Mouse (Mus musculus) right cerebral cortex, postnatal 14 days (tissue): ENCODE measurements around the gene Tipin.
"Not testable (repeated sequence)": the region's sequence is repeated elsewhere in the genome, so short reads cannot be mapped to it uniquely, and the experiment has no call there.

ENCODE experiments used
- DNase-seq: peaks from one replicate; pipeline ENCODE4 v3.0.0; 2022

Tipin gene

DNA sequence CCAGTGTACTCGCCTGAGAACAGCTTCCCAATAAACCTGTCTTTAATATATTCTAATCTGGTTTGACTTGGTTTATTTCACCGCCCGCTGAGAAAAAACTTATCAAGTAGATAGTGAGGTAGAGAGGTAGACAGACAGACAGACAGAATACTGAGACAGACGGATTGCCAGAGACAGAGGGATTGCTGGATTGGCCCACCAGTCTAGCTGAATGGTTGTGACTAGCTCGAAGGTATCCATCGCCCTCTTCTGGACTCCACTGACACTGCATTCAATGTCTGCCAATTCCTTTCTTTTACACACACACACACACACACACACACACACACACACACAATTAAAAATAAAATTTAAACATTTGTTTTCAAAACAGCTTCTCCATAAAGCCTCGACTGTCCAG is 8.8 kb upstream of the Tipin start:
- peak; percentile 60 for DNase-seq

DNA sequence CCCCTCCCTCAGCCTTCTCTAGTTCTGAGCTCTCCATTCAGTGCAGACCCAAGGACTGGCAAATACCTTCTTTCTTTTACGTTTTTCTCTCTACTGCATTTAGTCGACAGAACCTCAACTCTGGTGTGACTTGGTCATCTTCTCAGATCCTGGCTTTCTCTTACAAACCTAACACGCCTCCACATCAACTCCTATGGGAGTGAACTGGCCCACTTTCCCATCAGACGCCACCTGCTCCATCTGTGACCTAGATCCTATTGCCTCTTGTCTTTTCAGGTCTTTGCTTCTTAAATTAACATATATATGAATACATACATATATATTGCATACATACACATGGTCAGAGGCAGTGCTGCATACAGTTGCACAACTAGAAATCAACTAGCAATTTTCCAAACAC is 7.6 kb upstream of the Tipin start:
- no peak for DNase-seq

DNA sequence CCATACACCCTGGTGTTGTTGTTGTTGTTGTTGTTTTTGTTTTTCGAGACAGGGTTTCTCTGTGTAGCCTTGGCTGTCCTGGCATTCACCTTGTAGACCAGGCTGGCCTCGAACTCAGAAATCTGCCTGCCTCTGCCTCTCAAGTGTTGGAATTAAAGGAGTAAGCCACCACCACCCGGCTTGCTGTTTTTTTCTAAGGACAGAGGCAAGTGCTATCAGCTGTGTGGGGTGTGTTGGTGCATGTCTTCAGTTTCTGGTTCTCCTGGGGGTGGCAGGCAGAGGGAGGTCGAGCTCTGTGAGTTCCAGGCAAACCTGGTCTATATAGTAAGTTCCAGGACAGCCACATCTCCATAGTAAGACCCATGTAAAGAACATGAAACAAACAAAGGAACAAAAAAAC is 7.1 kb upstream of the Tipin start:
- no peak for DNase-seq

DNA sequence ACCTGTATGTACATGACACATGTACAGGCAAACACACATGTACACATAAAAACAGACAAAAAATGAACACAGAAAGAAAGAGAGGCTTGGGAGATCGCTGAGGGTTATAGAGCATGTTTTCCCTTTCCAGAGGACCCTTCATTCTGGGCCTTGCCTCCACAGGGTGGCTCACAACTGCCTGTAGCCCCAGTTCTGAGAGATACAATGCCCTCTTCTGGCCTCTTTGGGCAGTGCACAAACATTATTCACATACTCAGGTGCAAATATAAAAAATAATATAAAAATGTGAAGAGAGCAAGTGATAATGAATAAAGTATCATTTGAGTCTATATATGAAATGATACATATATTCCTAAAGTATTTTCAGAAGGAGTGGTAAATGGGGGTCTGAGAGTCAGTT is 6.5 kb upstream of the Tipin start:
- no peak for DNase-seq

DNA sequence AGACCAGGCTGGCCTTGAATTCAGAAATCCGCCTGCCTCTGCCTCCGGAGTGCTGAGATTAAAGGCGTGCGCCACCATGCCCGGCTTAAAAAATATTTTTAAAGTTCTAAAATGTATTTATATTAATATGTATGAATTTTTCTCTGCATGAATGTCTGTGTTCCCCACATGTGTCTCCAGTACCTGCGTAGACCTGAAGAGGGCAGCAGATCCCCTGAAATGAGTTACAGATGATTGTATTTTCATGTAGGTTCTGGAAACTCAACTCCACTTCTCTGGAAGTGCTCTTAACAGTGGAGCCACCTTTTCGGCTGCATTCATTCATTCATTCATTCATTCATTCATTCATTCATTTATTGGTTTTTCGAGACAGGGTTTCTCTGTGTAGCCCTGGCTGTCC is 3.7 kb upstream of the Tipin start:
- DNase-seq, result peak; percentile 77

DNA sequence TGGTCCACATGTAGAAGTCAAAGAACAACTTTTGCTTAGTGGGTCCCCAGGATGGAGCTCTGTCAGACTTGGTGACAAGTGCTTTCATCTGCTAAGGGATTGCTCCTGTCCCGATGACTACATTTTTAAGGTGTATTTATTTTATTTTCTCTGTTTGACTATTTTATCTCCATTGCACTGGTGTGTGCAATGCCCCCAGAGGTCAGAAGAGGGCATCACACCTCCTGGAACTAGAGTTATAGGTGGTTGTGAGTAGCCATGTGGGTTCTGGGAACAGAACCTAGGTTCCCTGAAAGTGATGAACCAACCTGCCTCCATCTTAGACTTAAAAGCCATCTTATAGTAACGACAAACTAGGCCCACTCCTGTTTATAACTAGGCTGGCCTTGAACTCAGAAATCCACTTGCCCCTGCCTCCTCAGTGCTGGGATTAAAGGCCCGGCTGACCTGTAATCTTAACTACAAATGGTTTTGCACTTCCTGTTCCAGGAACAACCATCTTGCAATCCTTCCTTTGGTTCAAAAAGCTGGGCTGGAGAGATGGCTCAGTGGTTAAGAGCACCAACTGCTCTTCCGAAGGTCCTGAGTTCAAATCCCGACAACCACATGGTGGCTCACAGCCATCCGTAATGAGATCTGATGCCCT is 2.6 kb upstream of the Tipin start:
- no peak for DNase-seq

DNA sequence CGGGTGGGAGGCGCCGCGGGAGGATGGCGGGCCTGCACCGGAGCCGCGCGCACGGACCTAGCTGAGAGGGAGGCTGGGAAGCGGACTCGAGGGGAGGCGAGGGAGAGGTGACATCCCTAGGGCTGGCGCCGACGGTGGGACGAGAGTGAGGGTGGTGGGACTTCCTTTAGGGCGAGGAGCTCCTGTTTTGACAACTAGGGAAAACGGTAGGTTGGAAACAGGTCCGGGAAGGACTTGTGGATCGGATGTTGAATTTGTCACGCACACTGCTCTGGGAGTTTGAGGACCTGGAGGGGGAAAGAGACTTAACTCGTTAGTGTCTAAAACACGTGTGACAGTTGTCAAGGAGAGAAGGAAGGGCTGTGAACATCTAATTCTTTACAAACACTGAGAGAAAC is 399 bp downstream of the Tipin start:
- no peak for DNase-seq

DNA sequence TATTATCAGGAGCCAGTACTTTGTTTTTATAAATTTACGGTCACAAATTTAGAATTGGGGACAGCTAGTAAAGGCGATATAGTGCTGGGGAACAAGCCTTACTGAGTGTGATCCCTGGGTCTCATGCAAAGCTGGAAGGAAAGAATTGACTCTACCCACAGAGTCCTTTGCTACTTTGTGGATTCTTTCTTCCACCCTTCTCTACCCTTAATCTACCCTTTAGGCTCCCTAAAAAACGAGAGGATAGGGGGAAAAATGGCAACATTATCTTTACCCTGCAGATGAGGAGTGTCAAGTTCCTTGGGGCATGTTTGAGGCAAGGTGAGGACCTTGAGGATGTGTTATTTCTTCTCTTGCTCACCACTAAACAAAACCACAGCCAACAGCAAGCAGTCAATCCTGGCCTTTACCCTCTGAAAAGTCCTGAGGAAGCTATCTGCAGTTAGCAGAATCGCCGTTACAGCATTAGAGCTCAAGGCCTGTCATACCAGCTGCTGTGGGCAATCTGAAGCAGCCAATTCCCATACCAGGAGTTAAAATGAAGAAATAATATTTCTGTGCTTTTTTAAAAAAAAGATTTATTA is 1.1 kb downstream of the Tipin start:
- DNase-seq, result no peak

DNA sequence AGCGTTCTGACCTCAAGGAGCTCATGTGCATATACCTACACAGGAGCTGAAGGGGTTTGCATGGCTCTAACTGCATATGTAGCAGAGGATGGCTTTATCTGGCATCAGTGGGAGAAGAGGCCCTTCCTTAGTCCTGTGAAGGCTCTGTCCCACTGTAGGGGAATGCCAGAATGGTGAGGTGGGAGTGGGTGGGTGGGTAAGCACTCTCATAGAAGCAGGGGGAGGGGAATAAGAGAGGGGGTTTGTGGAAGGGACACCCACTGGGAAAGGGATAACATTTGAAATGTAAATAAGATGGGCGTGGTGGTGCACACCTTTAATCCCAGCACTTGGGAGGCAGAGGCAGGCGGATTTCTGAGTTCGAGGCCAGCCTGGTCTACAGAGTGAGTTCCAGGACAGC is 21.7 kb downstream of the Tipin start:
- DNase-seq, result not testable (repeated sequence)

DNA sequence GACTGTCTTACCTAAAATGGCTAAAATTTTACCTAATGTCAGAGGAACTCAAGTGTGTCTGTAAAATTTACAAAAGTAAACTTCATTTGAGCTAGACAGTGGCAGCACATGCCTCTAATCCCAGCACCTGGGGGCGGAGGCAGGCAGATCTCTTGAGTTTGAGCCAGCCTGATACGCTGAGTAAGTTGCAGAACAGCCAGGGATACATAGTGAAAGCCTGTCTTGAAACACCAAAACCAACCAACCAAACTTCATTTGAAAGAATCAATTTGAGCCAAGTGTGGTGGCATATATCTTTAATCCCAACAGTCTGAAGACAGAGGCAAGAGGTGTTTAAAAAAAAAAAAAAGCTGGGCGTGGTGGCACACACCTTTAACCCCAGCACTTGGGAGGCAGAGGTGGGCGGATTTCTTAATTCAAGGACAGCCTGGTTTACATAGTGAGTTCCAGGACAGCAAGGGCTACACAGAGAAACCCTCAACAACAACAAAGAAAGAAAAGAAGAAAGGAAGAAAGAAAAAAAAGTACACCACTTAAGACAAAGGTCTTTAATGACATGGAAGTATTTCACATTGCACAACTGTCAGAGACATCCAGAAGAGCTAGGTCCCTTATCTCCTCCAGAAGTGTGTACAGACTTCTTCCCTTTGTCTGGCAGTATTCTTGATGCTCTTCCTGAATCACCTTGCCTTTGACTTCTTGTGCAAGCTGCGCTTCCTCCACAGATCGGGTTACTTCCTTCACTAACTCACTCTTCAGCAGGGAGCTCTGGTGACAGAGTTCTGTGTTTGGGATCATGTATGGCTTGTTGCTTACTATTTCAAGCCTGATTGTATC is 25.3 kb downstream of the Tipin start:
- DNase-seq, result no peak

DNA sequence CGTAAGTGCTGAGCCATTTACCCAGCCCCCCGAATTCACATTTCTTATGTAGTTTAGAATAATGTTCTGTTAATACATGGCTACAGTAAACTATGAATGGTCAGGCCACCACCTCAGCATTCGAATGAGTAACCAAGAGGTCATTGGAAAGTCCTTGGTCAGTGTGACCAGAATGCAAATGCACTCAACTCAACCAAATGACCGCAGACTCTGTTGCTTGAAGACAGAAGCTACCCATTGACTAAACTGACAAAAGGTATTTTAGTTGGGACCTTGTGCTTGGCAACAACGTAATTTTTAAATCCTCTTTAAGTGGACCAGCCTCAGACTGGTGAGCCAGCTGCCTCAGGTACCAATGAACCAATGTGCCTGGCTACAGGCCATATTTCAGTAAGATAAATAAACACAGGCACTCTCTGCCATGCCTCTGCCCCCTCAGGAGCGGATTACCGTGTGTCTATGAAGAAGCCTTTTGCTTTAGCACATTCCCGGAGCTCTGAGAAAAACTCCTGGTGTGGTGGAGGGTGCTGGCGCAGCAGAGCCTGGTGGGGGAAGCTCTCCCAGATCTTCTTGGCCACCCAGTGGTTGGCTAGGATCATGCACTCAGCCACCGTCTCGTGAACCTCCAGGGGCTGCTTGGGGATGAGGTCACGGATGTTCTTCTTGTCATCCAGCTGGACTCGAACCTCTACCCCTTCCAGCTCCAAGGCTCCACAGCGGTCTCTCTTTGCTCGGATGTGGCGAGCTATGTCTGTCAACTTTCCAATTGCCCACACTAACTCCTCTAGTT is 29.8 kb downstream of the Tipin start:
- peak; percentile 13 for DNase-seq

DNA sequence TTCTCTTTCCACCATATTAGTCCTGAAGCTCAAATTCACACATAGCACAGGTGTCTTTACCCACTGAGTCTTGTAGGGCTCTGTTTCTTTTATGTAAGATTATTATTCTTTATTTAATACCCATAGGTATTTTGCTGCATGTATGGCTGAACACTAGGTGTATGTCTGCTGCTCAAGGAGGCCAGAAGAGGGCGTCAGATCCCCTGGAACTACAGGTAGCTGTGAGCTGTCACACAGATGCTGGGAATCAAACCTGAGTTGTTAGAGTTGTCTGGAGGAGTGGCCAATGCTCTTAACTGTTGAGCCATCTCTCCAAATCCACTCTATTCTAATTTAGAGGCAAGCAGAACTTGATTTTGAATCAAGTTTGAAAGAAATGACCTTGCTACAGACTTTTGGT is 30.7 kb downstream of the Tipin start:
- DNase-seq, result no peak

DNA sequence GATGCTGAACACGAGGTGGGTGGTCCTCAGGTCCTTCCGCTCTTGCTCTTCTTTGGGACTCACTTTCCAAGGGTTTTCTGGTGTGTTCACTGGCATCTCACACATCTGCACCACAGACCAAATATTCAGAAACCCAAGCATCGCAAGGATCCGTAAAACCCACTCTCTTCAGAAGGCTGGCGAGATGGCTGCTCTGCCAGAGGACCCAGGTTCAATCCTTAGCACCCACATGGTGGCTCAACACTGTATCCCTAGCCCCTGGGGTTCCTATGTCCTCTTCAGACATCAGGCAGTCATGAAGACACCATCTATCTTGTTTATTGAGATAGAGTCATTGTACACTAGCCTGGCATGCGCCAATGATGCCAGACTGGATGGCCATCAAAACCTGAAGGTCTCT is 33.3 kb downstream of the Tipin start:
- no peak for DNase-seq

DNA sequence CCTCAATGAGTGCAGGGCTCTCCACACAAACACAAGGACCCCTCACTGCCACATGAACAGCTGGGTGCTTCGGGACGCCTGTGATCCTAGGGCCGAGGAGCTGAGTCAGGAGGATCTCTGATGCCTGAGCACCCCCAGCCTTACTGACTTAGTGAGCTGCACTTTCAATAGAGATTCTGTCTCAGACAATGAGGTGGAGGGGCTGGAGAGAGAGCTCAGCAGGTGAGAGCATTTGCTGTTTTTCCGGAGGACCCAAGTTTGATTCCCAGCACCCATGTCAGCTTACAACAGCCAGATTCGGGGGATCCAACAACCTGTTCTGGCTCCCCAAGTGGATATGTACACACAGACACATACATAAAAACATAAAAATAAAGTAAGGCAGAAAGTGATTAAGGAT is 35.6 kb downstream of the Tipin start:
- no peak for DNase-seq

DNA sequence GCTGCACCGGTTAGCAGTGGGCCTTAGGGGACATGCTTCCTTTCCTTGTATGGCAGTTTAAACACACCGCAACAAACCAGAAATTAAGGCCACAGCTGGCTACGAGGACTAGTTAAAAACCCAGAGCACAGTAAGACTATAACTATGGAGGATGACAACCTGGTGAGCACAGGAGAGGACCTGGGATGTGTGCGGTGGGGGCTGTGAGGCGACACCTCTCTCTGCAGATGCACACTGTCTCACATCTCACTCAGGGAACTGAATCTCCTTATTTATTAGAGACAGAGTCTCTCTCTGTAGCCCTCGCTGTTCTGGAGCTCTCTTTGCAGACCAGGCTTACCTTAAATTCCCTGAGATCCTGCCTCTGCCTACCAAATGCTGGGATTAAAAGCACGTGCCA is 42.6 kb downstream of the Tipin start:
- DNase-seq, result no peak

DNA sequence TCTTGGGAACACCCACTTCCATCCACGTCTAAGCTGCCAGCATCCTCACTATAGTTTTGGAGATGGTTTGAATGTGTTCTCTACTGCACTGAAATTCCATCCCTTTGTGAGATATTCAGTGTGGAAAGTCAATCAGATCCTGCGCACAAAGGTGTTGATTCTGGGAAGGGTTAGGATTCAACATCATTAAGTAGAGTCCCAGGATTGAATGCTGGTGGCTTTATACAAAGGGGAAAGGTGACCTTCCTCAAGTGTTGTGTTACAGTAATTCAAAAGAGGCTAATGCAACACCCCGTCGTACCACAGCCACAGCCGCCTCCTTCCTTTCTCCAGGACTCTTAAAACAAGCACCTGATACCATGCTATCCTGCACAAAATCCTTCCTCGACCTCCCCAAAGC is 54.4 kb downstream of the Tipin start:
- DNase-seq, result no peak

DNA sequence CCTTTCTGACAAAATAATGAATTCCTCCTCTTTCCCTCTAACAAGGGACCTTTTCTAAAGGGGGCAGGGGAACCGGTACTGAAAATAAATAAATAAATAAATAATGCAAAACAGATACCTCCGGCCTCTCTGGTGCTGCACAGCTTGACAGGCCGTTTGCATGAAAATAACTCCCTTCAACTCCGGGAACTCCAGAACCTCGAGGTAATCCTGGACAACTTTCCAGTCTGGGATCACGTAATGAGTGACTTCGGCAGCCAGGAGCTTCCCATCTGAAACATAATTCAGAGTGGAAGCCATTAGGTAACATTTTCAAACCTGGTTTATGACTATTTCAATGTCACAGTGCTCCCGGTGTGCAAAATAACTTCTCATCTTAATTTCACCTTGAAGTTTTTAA is 58.0 kb downstream of the Tipin start:
- DNase-seq, result no peak

DNA sequence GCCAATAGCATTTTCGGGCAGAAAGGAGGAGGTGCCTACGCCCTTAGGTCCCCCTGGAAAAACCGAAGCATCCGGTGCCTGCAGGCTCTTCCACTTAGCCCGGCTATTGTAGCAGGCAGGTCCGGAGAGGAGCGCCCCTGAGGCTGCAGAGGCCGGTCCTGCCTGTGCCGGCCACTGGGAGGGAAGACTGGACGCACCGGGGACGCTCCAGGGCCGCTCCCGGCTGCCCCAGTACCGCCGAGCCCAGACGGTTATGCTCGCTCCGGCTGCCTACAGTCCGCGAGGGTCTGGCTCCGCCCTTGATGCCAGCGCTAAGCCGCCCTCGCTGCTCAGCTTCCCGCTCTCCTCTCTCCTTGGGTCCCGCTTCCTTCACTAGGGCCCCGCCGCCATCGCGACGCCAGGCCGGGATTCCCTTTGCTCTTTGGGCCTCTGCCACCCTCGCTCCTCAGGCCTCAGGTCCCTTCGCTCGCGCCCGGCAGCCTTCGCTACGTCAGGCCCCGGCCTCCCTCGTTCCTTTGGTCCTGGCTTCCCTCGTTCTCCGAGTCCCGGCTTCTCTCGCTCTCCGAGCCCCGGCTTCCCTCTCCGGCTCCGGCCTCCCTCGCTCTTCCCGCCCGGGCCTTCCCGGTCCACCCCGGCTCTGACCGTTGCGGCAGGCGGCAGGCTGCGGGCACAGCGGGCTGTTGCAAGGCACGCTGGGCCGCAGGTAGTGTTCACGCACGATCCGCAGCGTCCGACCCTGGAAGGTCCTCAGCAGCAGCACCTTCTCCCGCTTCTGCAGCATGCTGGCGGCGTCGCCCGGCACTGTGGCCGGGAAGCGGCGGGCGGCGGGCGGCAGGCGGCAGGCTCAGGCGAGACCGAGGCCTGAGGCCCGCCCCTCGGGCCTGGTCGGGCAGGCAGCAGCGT is 59.2 kb downstream of the Tipin start:
- peak; percentile 69 for DNase-seq

DNA sequence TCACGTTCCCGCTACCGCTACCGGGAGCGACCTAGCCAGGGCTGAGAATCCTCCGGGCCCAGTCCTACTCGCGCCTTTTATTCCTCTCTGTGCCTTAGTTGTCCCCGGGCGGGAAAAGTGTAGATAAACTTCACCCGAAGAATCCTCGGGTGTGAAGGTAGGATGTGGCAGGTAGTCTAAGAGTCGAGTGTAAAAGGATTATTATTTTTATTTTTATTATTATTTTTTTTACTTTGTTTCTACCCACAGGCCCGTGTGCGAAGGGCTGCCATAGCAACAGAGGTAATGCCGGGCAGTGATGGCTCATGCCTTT is 59.8 kb downstream of the Tipin start, which contains the start of gene Dis3l:
Dis3l (minus strand) TSS at position 35 of the 313 bp plus-strand sequence.
- no peak for DNase-seq

DNA sequence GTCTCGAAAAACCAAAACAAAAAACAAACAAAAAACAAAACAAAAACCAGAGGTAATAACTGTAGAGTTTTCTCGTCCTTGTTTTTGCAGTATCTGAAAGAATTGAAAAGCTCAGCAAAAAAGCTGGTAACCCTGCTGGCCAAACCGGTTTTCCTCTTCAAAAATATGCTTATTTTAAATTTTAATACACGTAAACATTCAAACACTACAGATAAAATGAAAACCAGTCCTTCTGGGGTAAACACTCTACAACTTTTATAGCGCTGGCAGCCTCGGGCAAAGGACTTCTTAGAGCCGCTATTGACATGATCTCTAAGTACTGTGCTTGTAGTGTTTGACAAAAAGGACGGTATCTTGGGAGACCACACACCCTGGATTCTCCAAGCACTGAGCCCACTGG is 60.3 kb downstream of the Tipin start:
- no peak for DNase-seq

DNA sequence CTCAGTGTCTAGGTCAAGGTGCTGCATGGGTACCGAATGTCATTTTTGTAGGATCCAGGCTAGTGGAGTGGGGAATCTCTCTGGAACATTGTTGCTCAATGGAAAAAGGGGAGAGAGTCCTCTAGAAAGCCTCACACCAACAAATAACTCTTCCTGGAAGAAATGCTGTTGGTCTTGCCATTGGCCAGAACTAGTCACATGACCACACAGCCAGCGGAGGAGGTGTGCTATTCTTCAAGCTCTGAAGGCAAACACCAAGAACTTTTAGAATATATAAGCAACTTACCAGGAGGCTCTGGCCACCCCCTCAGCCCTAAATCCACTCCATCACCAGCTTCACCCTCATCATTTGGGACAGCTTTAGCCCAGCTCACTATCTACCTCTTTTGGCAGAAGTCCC is 62.3 kb downstream of the Tipin start:
- DNase-seq, result no peak

DNA sequence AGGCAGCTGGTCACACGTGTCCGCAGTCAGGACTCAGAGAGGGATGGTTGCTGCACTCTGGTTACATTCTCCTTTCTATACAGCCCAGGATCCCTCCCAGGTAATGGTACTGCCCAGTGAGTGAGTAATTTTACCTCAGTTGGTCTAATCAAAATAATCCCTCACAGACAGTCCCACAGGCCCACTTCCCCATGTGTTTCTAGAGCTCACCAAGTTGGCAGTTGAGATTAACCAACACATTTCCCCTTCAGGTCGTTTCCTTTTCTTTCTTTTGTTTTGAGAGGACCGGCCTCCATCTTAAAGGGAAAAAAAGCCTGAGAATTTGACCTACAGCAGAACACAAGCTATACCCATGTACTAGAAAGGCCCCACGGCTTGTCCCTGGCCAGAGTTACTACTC is 64.5 kb downstream of the Tipin start:
- DNase-seq, result no peak

DNA sequence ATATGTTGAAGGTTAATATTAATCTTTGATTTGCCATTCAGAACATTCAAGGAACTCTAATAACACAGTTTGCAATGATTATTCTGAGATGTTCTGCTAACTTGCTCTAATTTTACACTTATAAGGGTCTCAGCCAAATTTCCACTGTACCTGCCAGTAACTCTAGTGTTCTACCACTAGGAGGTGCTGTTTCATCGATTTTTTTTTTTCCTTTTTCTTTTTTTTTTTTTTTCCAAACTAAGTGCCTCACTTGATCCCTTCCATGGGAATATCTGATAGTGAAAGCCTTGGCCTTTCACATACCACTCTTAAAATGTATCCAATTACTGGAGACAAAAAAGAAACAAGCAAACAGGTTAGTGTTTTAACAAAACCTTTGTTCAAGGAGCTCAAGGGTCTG is 66.0 kb downstream of the Tipin start:
- DNase-seq, result no peak
